Mouse (Mus musculus): Measurements from ENCODE around the gene Hmgn1. TPM values are rescaled to one million over a fixed set of nuclear protein-coding genes. Genes with fewer than 3 reads are reported as not detected.

The Hmgn1 gene
- polyA plus RNA-seq (2014; fragmentation: Illumina TruSeq; extraction: RNeasy Lipid Tissue Mini Kit (QIAGEN cat#74804); ENCODE audit: low read depth, low replicate concordance) = 171 TPM

DNA sequence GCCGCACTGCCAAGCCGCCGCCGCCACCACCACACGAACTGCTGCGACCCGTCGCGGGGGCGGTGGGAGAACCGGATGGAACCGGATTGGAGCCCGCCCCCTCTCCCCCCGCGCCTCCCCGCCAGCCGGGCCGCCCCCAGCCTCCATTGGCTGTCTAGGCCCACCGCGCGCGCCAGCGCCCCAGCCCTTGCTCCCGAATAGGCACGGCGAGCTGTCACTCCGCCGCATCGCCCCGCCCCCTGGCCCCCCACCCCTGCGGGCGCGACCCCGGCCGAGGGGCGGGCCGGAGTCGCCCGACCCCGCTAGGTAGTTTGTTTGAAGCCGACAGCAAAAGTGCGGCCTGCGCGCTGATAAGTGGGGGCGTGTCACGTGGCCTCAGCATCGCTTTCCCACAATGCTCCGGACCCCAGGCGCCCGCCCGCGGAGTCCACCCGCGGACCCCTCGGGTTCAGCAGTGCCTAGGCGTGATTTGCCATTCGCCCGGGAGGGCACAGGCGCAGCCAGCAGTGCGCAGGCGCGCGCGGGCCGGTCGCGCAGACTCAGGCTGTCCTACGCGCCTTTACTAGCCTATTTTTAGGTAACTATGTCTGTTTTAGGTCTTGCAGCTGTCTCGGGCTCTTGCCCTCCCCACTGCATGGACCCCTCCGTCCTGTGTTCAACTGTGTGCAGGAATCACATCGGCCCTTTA lies at the start of gene Hmgn1:
Gene Hmgn1, minus strand, starts transcription at position 73 of the 688 bp plus-strand sequence.

GRCm38 (mm10) chr16:96145110-96145800 lies 17.7 kb upstream of the Hmgn1 start, which contains the start of gene Wrb:
TSS of gene Wrb (plus strand) at chr16:96145407.

GRCm38 (mm10) chr16:96082301-96083178 lies 45.0 kb downstream of the Hmgn1 start, which contains the start of gene Brwd1:
TSS of gene Brwd1 (minus strand) at chr16:96082526.

Other genes starting within 250 kb of the Hmgn1 start
- 34.6 TPM for gene Psmg1, start 136.8 kb downstream of the Hmgn1 start, polyA plus RNA-seq (2014; fragmentation: Illumina TruSeq; extraction: RNeasy Lipid Tissue Mini Kit (QIAGEN cat#74804); ENCODE audit: low read depth, low replicate concordance)
- gene Brwd1, start 45.2 kb downstream of the Hmgn1 start, polyA plus RNA-seq (2014; fragmentation: Illumina TruSeq; extraction: RNeasy Lipid Tissue Mini Kit (QIAGEN cat#74804); ENCODE audit: low read depth, low replicate concordance) = 40.2 TPM
- 12.8 TPM for gene Wrb, start 17.7 kb upstream of the Hmgn1 start, polyA plus RNA-seq (2014; fragmentation: Illumina TruSeq; extraction: RNeasy Lipid Tissue Mini Kit (QIAGEN cat#74804); ENCODE audit: low read depth, low replicate concordance)
- gene Lca5l, start 64.5 kb upstream of the Hmgn1 start, polyA plus RNA-seq (2014; fragmentation: Illumina TruSeq; extraction: RNeasy Lipid Tissue Mini Kit (QIAGEN cat#74804); ENCODE audit: low read depth, low replicate concordance) = 0.53 TPM
- 4.6 TPM for gene Sh3bgr, start 72.7 kb upstream of the Hmgn1 start, polyA plus RNA-seq (2014; fragmentation: Illumina TruSeq; extraction: RNeasy Lipid Tissue Mini Kit (QIAGEN cat#74804); ENCODE audit: low read depth, low replicate concordance)
- 26.8 TPM for gene B3galt5, start 108.1 kb upstream of the Hmgn1 start, polyA plus RNA-seq (2014; fragmentation: Illumina TruSeq; extraction: RNeasy Lipid Tissue Mini Kit (QIAGEN cat#74804); ENCODE audit: low read depth, low replicate concordance)